Mouse (Mus musculus) heart, postnatal 0 days (tissue): ENCODE measurements around the gene Olfr1053.

Source experiments
- CTCF ChIP-seq: IDR thresholded peaks from 2 replicates; pipeline ENCODE4 v1.5.1; 2016; ENCODE audit warnings: antibody characterized with exemption, control low read depth, low read depth
- EP300 ChIP-seq: IDR thresholded peaks from 2 replicates; pipeline ENCODE4 v1.6.1; 2016; ENCODE audit warnings: antibody characterized with exemption, low read depth

DNA sequence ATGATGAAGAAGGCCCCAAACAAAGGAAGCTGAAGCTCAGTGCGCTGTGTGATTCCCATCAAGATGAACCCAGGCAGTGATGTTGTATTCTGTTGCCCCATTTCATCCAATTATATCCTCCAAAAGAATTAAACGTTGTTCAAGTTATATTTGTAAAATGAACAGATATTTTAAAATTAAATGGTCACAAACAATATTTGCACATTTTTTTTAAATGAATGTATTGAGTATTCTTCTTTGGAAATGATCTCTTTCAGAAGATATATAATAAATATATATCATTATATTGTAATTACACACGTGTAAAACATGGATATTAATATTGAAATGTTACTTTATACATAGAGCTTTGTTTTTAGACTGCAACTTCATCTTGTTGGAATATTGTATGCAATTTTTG is at the start of gene Olfr1053:
- no peak for TF ChIP-seq CTCF
- TF ChIP-seq EP300, result no peak
